Mouse (Mus musculus) adrenal gland (tissue): ENCODE results near the gene Cse1l.

Experiments
- intact Hi-C: fragments of 180-260 bp; cut with DNase I; formaldehyde crosslinking; loops from one replicate; pipeline ENCODE4 v1.15.1; 2025

Gene Cse1l

GRCm38 (mm10) chr2:166964773-166965172, 58.9 kb downstream of the Cse1l start:
- intact Hi-C loops = no loop called here

GRCm38 (mm10) chr2:166973153-166973552, 67.3 kb downstream of the Cse1l start:
- intact Hi-C loops = no loop called here

GRCm38 (mm10) chr2:166974177-166974872, 68.5 kb downstream of the Cse1l start:
- intact Hi-C loops = no loop called here

DNA sequence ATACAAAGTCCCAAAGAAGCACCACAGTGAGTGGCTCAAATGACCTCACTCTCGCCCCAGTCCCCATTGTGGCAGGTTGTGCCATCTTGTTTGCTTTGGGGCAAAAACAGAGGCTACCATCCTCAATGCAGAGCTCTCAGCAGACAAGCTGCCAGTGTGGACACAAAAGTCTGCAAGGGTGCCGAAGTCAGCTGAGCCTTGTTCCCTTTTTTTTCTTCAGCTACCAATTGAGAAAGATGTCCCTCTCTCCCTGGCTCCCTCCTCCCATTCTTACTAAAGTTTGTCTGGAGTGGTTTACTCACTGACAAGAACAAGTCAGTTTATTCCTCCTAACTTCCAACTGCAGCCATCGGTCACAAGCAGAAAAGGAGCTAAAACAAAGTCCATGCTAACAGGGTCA, 70.5 kb downstream of the Cse1l start:
- intact Hi-C loops = no loop called here

GRCm38 (mm10) chr2:166977490-166977889, 71.7 kb downstream of the Cse1l start:
- intact Hi-C loops = no loop called here

DNA sequence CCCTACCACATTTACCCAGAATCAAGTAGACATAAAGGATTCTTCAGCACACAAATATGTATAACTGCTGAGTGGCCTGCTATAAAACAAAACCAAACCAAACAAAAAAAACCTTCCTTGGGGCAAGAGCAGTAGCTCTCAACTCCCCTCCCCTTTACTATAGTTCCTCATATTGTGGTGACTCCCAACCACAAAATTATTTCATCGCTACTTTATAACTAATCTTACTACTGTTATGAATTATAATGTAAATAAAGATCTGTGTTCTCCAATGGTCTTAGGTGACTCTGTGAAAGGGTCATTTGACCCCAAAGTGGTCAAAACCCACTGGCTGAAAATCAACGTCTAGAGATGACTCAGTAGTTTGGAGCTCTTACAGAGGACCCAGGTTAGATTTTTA, 74.3 kb downstream of the Cse1l start:
- intact Hi-C loops = no loop called here

DNA sequence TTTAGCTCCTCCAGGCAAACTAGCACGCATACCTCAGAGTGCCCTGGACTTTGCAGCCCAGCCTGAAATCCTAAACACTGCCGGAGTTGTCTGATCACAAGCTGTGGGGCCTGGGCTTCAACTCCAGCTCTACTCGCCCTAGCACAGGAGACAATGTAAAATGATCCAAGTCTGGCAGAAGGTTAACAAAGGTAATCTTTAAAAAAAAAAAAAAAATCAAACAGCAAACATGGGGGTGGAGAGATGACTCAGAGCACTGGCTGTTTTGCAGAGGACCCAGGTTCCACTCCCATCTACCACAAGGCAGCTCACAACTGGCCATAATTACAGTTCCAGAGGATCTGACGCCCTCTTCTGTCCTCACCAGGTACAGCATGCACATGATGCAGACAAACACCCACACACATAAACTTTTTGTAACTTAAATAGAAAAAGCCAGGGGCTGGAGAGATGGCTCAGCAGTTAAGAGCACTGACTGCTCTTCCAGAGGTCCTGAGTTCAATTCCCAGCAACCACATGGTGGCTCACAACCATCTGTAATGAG, 77.6 kb downstream of the Cse1l start:
- intact Hi-C loops = no loop called here

DNA sequence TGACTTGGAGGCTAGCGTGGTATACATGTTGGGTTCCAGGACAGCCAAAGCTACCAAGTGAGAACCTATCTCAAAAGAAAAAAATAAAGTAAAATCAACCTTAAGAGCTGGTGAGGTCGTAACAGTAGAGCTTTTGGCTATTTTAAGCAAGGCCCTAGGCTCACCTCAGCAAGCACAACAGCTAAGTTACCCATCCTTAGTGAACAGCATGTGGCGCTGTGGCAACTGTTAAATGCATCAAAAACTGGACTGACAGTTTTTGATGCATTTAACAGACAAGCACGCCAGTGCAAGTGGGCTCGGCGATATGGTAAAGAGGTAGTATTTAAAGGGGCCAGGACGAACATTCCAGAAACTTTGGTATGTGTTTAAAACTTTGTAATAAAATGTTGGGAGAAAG, 85.0 kb downstream of the Cse1l start:
- intact Hi-C loops = no loop called here

DNA sequence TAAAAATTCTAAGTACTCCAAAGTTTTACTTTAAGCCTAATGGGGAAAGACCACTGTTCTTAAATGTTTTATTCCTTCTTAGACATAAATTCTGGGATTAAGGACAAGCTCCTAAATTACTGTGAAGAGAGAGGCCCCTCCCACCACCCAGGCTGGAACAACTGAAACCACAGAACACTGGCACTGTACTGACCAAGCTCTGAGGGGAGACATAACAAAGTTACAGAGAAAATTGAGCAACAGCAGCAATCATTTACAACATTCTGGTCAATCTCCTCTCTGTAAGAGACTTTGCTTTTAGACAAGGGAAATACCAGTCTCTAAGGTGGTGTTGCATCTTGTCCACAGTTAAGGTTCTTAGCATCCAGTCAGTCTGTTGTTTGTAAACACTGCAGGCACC, 86.1 kb downstream of the Cse1l start:
- intact Hi-C loops = no loop called here

- intact Hi-C loops = no loop called here
Measured at GRCm38 (mm10) chr2:166995021-166995795, 89.4 kb downstream of the Cse1l start.
